22 mouse cellular contexts compared by ENCODE assay signal in genomic region chr10:122876964-122877363, GRCm38 (mm10).
A peak's percentile ranks its signal among the peaks of the same experiment; 100 is the strongest.
DNase-seq lines count a peak whose midpoint lies in the region; ATAC-seq and TF ChIP-seq lines count a peak whose summit lies in the region.
"Had no signal": no experiment of that assay in that cellular context is flagged by ENCODE, and none has a peak within 500 bp of the region (broad histone marks: within the 10 kb centered on the region; RNA-seq: fewer than 3 reads in every experiment).

No protein-coding gene starts in this region.

- peak; percentile 27 for ATAC-seq in cerebellum, adult (ENCODE audit: insufficient number of reproducible peaks, low FRiP score, low TSS enrichment)
- ATAC-seq: CD4-positive, CD25-positive, alpha-beta regulatory T cell, adult 4 months; forebrain, embryonic 14.5 days; intestine, embryonic 15.5 days; Patski had no signal

- no peak overlapping the region for H3K4me3 ChIP-seq in layer of hippocampus, adult 2 months
- H3K4me3 ChIP-seq: erythroblast, embryonic 14.5 days; forebrain, embryonic 10.5 days; heart, adult 2 months; heart, embryonic 15.5 days; hindbrain, embryonic 13.5 days; intestine, embryonic 15.5 days had no signal

- DNase-seq in cerebellum, adult 11 months = no peak
- peak; percentile 45 to 50 for DNase-seq in cerebellum, postnatal 25 days
- no peak for DNase-seq in cerebellum, adult 9-10 months
- DNase-seq in layer of hippocampus, adult 2 months (ENCODE audit: low spot score in 2 of 2) = no peak
- no peak for DNase-seq in layer of hippocampus, postnatal 25 days (ENCODE audit: extremely low spot score in 1 of 2, low spot score in 1 of 2)
- DNase-seq in natural killer cell, adult 2 months (ENCODE audit: low spot score in 2 of 2) = no peak
- DNase-seq: adrenal gland, adult 2 months; adrenal gland, postnatal 25 days; B cell, adult 2 months; gastrocnemius, postnatal 10 days; heart, adult 2 months; heart, postnatal 14 days; kidney, adult 8-10 months had no signal

- no peak for TF ChIP-seq CTCF in layer of hippocampus, adult 2 months (conservative IDR thresholded peaks at IDR 0.05)

- peak overlapping the region; percentile 48; the same call in 1 of the 2 replicates for H3K27ac ChIP-seq in layer of hippocampus, adult 2 months
- H3K27ac ChIP-seq: forebrain, embryonic 10.5 days; heart, adult 2 months; heart, embryonic 15.5 days; hindbrain, embryonic 13.5 days; intestine, embryonic 15.5 days had no signal

Comparison
In these comparisons a context has a peak if more than half of its experiments do, and no peak if none do; other contexts are left out.
1. DNase-seq: peak in cerebellum, postnatal 25 days (2 of 2); none in cerebellum, adult 11 months (single experiment), cerebellum, adult 9-10 months (single experiment), layer of hippocampus, adult 2 months (0 of 2), layer of hippocampus, postnatal 25 days (0 of 2) and natural killer cell, adult 2 months (0 of 2).